Mouse (Mus musculus) midbrain, postnatal 0 days (tissue): Measurements from ENCODE around the gene Kcnip1. TPM values are rescaled to one million over a fixed set of nuclear protein-coding genes. Genes with fewer than 3 reads are reported as not detected.

Experiments
- ATAC-seq: fragments of 200-750 bp; cut with Nextera tagmentation; 2 replicates; pipeline ENCODE4 v1.8.0; 2017; ENCODE audit warnings: moderate number of reproducible peaks, mild to moderate bottlenecking, moderate TSS enrichment, moderate library complexity; ENCODE audit not compliant: low FRiP score
- DNase-seq: peaks from one replicate; pipeline ENCODE4 v3.0.0-alpha.2; 2015; ENCODE audit warnings: low spot score
- H3K27ac ChIP-seq: fragments of 300-500 bp; sonication (generic); 2 replicates; pipeline ENCODE4 v1.5.1; 2014; ENCODE audit warnings: low read depth, mild to moderate bottlenecking, low read length, mixed read lengths
- H3K27me3 ChIP-seq: fragments of 300-500 bp; sonication (generic); 2 replicates; pipeline ENCODE4 v1.6.1; 2014; ENCODE audit warnings: low read length, control low read depth, mixed read lengths; ENCODE audit not compliant: insufficient read depth
- H3K36me3 ChIP-seq: fragments of 300-500 bp; sonication (generic); 2 replicates; pipeline ENCODE4 v1.6.1; 2014; ENCODE audit warnings: low read length, control low read depth, mixed read lengths; ENCODE audit not compliant: insufficient read depth
- H3K4me1 ChIP-seq: fragments of 300-500 bp; sonication (generic); 2 replicates; pipeline ENCODE4 v1.6.1; 2014; ENCODE audit warnings: mild to moderate bottlenecking, control low read depth, antibody characterized with exemption, low read length, mixed read lengths; ENCODE audit not compliant: insufficient read depth
- H3K4me2 ChIP-seq: fragments of 300-500 bp; sonication (generic); 2 replicates; pipeline ENCODE4 v1.6.1; 2014; ENCODE audit warnings: low read depth, mild to moderate bottlenecking, low read length, mixed read lengths; ENCODE audit not compliant: poor library complexity, severe bottlenecking
- H3K4me3 ChIP-seq: fragments of 300-500 bp; sonication (generic); 2 replicates; pipeline ENCODE4 v1.5.1; 2014; ENCODE audit warnings: low read depth, mild to moderate bottlenecking, low read length, moderate library complexity
- H3K9ac ChIP-seq: fragments of 300-500 bp; sonication (generic); replicated peaks from 2 replicates; pipeline ENCODE4 v1.6.1; 2014; ENCODE audit warnings: mild to moderate bottlenecking, low read length, moderate library complexity, mixed read lengths; ENCODE audit not compliant: poor library complexity, severe bottlenecking
- H3K9me3 ChIP-seq: fragments of 300-500 bp; sonication (generic); 2 replicates; pipeline ENCODE4 v1.6.1; 2016; ENCODE audit warnings: low read length, control low read depth
- CTCF ChIP-seq: IDR thresholded peaks from 2 replicates; pipeline ENCODE4 v1.5.1; 2016; ENCODE audit warnings: antibody characterized with exemption, mild to moderate bottlenecking
- WGBS: fragments of 180-500 bp; shearing (Covaris S2); extraction: QIAGEN DNeasy Blood & Tissue Kit; methylation state at CpG from one replicate; pipeline ENCODE4 v1.1.7; 2014; 5-methylcytosine and 5-hydroxymethylcytosine counted together
- polyA plus RNA-seq: library from polyadenylated mRNA; unstranded; fragments of >200 nt; fragmentation: Nextera tagmentation; extraction: Ambion mirVana; gene quantifications from 2 replicates; pipeline ENCODE4 v1.2.1, GENCODE M21; 2015
- total RNA-seq: library from RNA; depleted of rRNA; stranded (reverse); fragments of >200 nt; gene quantifications from 2 replicates; pipeline ENCODE4 v1.2.3, GENCODE M21; 2014

Kcnip1 gene
- total and polyA plus RNA-seq, 2 experiments from 2014 or later, result 93.8 to 145 TPM

DNA sequence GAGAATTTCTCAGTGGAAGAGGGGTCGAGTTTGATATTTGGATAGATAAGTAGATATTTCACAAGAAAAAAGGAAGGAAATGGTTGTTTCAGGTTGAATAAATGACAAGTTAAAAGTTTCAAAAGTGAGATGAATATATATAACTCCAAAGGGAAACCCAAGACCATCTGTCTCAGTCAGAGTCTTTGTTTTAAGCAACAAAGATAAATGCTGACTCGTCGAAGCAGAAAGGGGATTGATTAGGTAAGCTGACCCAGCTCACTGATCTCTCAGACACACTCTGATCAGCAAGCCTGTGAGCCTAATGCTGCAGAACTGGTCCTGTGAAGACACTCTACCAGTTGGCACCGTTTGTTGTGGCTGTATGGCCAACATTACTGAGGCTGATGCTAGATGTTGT lies 101.9 kb downstream of the Kcnip1 start:
- no peak for ATAC-seq
- no peak for DNase-seq
- Histone ChIP-seq H3K9ac (no peak overlapping the region), H3K27ac (no peak overlapping the region), H3K4me2 (no peak overlapping the region), H3K4me3 (no peak overlapping the region), H3K9me3 (no peaks in the 10 kb centered on the region), H3K27me3 (no peaks in the 10 kb centered on the region), H3K4me1 (0 out of 2 replicates have a peak, but pooled peaks cover 3% of the 10 kb centered on the region), H3K36me3 (no peaks in the 10 kb centered on the region)
- no peak for TF ChIP-seq CTCF
- 86% methylated on average over 4 of the region's 4 CpGs for whole genome bisulfite sequencing

DNA sequence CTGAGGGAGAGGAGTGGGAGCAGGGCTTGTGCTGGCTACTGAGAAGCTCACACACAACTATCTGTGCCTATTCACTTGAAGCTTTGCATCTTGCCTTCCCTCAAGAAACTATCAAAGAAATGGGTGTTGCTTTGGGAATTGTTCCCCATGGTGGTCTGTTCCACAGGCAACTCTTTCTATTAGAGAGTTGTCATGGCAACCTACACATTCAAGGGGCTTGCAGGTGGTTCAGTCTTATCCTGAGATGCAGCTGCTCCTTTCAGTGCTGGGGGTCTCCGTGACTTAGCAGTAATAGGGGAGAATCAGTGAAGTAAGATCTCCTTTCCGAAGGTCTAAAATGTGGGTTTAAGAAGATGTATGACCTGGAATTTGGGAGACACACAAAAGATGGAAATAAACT lies 102.6 kb downstream of the Kcnip1 start:
- Histone ChIP-seq H3K4me3 (no peak overlapping the region), H3K36me3 (no peaks in the 10 kb centered on the region), H3K27ac (no peak overlapping the region), H3K4me1 (0 out of 2 replicates have a peak, but pooled peaks cover 3% of the 10 kb centered on the region), H3K4me2 (no peak overlapping the region), H3K9me3 (no peaks in the 10 kb centered on the region), H3K9ac (no peak overlapping the region), H3K27me3 (no peaks in the 10 kb centered on the region)
- ATAC-seq (no peak), DNase-seq (no peak)
- no peak for TF ChIP-seq CTCF
- WGBS, result 47% methylated on average over 2 of the region's 2 CpGs

DNA sequence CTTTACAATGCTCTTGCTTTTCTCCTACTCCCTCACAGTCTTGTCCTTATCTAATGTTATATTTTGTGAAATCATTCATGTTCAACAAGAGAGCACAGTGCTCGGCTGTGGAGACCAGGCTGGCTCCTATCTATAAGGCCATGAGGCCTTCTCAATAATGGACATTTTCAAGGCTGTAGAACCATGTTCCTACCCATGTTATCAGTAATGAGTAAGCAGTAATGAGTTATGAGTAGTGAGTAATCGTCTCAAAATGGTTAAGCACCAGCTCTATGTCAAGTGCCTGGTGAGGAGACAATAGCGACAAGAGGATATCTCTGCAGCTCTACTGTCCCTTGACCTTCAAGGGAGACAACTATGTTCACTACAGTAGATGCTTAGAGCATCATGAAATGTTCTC lies 105.3 kb downstream of the Kcnip1 start:
- Histone ChIP-seq H3K4me2 (no peak overlapping the region), H3K9ac (no peak overlapping the region), H3K4me1 (0 out of 2 replicates have a peak, but pooled peaks cover 3% of the 10 kb centered on the region), H3K36me3 (no peaks in the 10 kb centered on the region), H3K27ac (no peak overlapping the region), H3K4me3 (no peak overlapping the region), H3K27me3 (no peaks in the 10 kb centered on the region), H3K9me3 (no peaks in the 10 kb centered on the region)
- ATAC-seq (no peak), DNase-seq (no peak)
- no peak for TF ChIP-seq CTCF
- 93% methylated on average over 3 of the region's 3 CpGs for WGBS

DNA sequence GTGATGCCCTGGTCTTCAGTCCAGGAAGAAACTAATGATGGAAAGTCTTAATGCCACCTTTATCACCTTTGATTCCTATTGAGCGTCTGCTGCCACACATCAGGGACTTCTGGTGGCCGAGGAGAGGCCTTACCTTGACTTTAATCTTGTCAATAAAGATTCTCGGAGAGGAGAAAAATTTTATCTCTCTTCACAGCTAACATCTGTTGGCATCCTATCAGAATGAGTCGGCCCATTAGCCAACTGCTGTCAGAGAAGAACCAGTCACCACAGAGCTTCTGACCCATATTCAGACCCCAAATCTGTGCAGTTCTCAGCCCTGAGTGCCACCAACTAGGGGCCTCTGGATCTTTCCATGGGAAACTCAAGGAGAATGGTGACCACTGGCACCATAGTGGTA lies 107.0 kb downstream of the Kcnip1 start:
- DNase-seq, result no peak
- H3K4me1 ChIP-seq, result 0 out of 2 replicates have a peak, but pooled peaks cover 3% of the 10 kb centered on the region
- H3K4me3 ChIP-seq, result no peak overlapping the region
- no peaks in the 10 kb centered on the region for H3K27me3 ChIP-seq
- TF ChIP-seq CTCF, result no peak
- ATAC-seq, result no peak
- WGBS, result 81% methylated on average over 4 of the region's 4 CpGs
- H3K4me2 ChIP-seq, result no peak overlapping the region
- H3K27ac ChIP-seq, result no peak overlapping the region
- no peaks in the 10 kb centered on the region for H3K9me3 ChIP-seq
- no peak overlapping the region for H3K9ac ChIP-seq
- H3K36me3 ChIP-seq, result no peaks in the 10 kb centered on the region

DNA sequence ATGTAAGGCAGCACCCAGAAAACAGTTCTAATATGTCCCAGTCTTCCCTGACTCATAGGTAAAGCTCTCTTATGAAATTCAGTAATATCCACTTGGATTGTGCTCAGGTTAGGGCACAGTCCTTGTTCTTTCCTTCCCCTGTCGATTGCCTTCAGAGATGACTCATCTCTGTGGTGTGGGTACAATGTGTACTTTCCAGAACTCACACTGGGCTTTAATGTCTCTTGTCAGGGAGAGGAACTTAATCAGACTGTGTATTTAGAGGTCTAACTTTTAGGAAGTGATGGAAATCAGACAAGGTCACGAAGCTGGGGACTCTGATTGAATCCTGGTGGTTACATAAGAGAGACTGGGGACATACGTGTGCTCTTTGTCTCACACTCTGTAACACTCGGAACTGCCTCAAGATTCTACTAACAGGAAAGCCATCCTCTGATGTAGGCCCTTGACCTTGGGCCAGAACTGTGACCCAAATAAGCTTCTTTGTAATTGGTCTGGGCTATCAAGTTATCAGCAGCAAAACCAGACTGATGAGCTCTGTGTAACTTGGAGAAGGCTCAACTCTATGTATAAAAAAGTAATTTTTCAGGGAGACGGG lies 110.1 kb downstream of the Kcnip1 start:
- no peaks in the 10 kb centered on the region for H3K9me3 ChIP-seq
- WGBS, result 83% methylated on average over 5 of the region's 5 CpGs
- no peaks in the 10 kb centered on the region for H3K36me3 ChIP-seq

DNA sequence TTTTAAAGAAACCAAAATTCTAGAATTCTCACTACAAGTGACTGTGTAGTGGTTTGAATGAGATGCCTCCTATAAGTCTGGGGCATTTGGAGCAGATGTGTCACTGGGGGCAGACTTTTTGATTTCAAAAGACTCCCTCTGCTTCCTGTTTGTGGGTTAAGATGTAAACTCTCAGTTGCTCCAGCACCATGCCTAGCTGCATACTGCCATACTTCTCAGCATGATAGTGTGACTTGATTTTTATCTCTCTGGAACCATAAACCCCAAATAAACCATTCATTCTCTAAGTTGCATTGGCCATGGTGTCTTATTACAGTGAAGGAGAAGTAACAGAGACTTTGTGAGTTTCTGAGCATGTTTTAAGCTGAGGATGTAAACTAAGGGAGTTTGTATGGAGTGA lies 118.0 kb downstream of the Kcnip1 start:
- no peak for TF ChIP-seq CTCF
- Histone ChIP-seq H3K36me3 (no peaks in the 10 kb centered on the region), H3K9me3 (no peaks in the 10 kb centered on the region), H3K4me1 (no peaks in the 10 kb centered on the region), H3K4me2 (no peak overlapping the region), H3K27ac (no peak overlapping the region), H3K27me3 (no peaks in the 10 kb centered on the region), H3K4me3 (no peak overlapping the region), H3K9ac (no peak overlapping the region)
- ATAC-seq, result no peak
- DNase-seq, result no peak

More for the DNA sequence above, 110.1 kb downstream of the Kcnip1 start:
- Histone ChIP-seq H3K27ac (no peak overlapping the region), H3K4me1 (no peaks in the 10 kb centered on the region), H3K27me3 (no peaks in the 10 kb centered on the region), H3K9ac (no peak overlapping the region), H3K4me2 (no peak overlapping the region), H3K4me3 (no peak overlapping the region)
- TF ChIP-seq CTCF, result no peak
- ATAC-seq, result no peak
- no peak for DNase-seq
